Mouse (Mus musculus): ENCODE measurements around the gene Cdk9.

- no peak for TF ChIP-seq CTCF (IDR thresholded peaks at IDR 0.05; ENCODE audit: extremely low read depth, insufficient read depth, low read length)
- no peak for TF ChIP-seq POLR2A (IDR thresholded peaks at IDR 0.05; ENCODE audit: extremely low read depth, insufficient read depth, low read length)
These were observed 23.5 kb upstream of the Cdk9 start for GRCm38 (mm10) chr2:32736306-32736829.

All from cortical plate, adult 2 months (tissue).